In genomic region chr7:29550691-29551090, GRCm38 (mm10) we compare ENCODE assay signal across 23 mouse cellular contexts.
"Had no signal": no experiment of that assay in that cellular context is flagged by ENCODE, and none has a peak within 500 bp of the region (broad histone marks: within the 10 kb centered on the region; RNA-seq: fewer than 3 reads in every experiment).

No protein-coding gene starts in this region.

- H3K36me3 ChIP-seq: kidney, embryonic 15.5 days; limb, embryonic 13.5 days; liver, embryonic 12.5 days; liver, embryonic 15.5 days; lung, embryonic 15.5 days; midbrain, embryonic 15.5 days; neural tube, embryonic 12.5 days; neural tube, embryonic 15.5 days; stomach, embryonic 15.5 days had no signal

- DNase-seq: kidney, adult 8-10 months; kidney, postnatal 10 days; kidney, postnatal 36 days; layer of hippocampus, postnatal 36 days; liver; lung, adult 18-20 months; lung, postnatal 10 days; lung, postnatal 36 days; right cerebral cortex, adult 18-20 months; right cerebral cortex, postnatal 14 days; right cerebral cortex, postnatal 4 days; thymus, postnatal 25 days had no signal

- H3K4me1 ChIP-seq: liver, embryonic 12.5 days; liver, embryonic 15.5 days; lung, embryonic 15.5 days; megakaryocyte, embryonic 14.5 days; midbrain, embryonic 15.5 days; neural tube, embryonic 12.5 days; neural tube, embryonic 15.5 days; stomach, embryonic 15.5 days had no signal

- H3K27me3 ChIP-seq: kidney, embryonic 15.5 days; limb, embryonic 13.5 days; liver, embryonic 12.5 days; liver, embryonic 15.5 days; lung, embryonic 15.5 days; megakaryocyte, embryonic 14.5 days; midbrain, embryonic 15.5 days; neural tube, embryonic 12.5 days; neural tube, embryonic 15.5 days; stomach, embryonic 15.5 days had no signal

- H3K4me3 ChIP-seq: kidney, embryonic 15.5 days; left cerebral cortex, adult 2 months; limb, embryonic 13.5 days; liver, embryonic 12.5 days; liver, embryonic 15.5 days; lung, embryonic 15.5 days; megakaryocyte, embryonic 14.5 days; midbrain, embryonic 15.5 days; neural tube, embryonic 12.5 days; neural tube, embryonic 15.5 days; stomach, embryonic 15.5 days had no signal

- H3K9me3 ChIP-seq: kidney, embryonic 15.5 days; liver, embryonic 15.5 days; midbrain, embryonic 15.5 days; neural tube, embryonic 15.5 days; stomach, embryonic 15.5 days had no signal

- H3K27ac ChIP-seq: kidney, embryonic 15.5 days; left cerebral cortex, adult 2 months; limb, embryonic 13.5 days; liver, embryonic 12.5 days; liver, embryonic 15.5 days; lung, embryonic 15.5 days; midbrain, embryonic 15.5 days; neural tube, embryonic 12.5 days; neural tube, embryonic 15.5 days; stomach, embryonic 15.5 days had no signal
